Comparison of ENCODE assay signal across 8 mouse cellular contexts in the genomic region with DNA sequence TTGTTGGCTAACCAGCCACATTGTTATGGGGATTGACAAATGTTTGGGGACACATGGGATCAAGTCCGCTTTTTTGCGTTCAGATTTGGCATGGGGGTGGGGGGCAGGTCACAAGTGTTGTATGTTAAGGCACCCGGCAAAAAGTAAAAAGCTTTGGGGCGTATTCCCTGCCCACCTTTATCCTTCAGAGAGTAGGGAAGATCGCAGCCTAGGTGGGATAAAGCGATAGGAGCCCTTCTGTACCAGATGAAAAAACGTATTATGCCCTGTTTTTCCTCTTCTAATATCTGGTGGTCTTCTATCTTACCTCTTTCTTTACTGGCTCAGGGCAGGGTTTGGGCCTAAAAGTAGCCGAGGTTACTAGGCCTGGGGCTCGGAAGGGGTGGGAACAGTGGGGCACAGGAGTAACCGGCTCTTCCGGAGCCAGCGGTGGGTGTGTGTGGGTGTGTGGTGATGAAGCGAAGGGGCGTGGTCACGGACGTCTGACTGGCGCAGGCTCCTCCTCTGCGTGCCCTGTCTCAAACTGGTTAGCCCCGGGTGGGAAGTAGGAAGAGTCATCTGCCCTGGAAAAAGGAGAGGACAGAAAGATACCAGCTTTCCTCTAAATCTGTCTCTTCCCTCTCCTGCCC. TPM values are rescaled to one million over a fixed set of nuclear protein-coding genes. Genes with fewer than 3 reads are reported as not detected.
DNase-seq lines count a peak whose midpoint lies in the region; ATAC-seq lines count a peak whose summit lies in the region.

No protein-coding gene starts in this region.

- H3K4me3 ChIP-seq in liver, embryonic 11.5 days (ENCODE audit: low read depth, low read length): peak overlapping the region; percentile 88
- peak overlapping the region; percentile 79 for H3K4me3 ChIP-seq in stomach, embryonic 15.5 days (replicated peaks)

- peak overlapping the region; percentile 76 for H3K9ac ChIP-seq in liver, embryonic 11.5 days (ENCODE audit: low read depth, low read length)
- H3K9ac ChIP-seq in stomach, embryonic 15.5 days: no peak overlapping the region

- WGBS in liver, embryonic 11.5 days: 12% methylated on average over 19 of the region's 19 CpGs
- WGBS in stomach, embryonic 15.5 days: 15% methylated on average over 19 of the region's 19 CpGs

- peak overlapping the region; percentile 91 for H3K27ac ChIP-seq in liver, embryonic 11.5 days (ENCODE audit: low read depth, low read length)
- peak overlapping the region; percentile 95 for H3K27ac ChIP-seq in stomach, embryonic 15.5 days

- H3K36me3 ChIP-seq in liver, embryonic 11.5 days (ENCODE audit: control insufficient read depth, insufficient read depth, low read length): peaks cover 6% of the 10 kb centered on the region; the same call in 1 of the 2 replicates
- H3K36me3 ChIP-seq in stomach, embryonic 15.5 days: peaks cover 6% of the 10 kb centered on the region

- ATAC-seq in liver, embryonic 11.5 days (replicated peaks; ENCODE audit: low FRiP score): peak; percentile 78
- peak; percentile 62 for ATAC-seq in monocyte, adult 5-6 weeks (replicated peaks; ENCODE audit: insufficient number of reproducible peaks, low FRiP score, low TSS enrichment, poor library complexity, severe bottlenecking)
- ATAC-seq in stomach, embryonic 15.5 days (ENCODE audit: insufficient read depth, low FRiP score, low read depth): peak; percentile 83

- H3K9me3 ChIP-seq in liver, embryonic 11.5 days (ENCODE audit: control insufficient read depth, low read length): no peaks in the 10 kb centered on the region
- H3K9me3 ChIP-seq in stomach, embryonic 15.5 days: no peaks in the 10 kb centered on the region

- H3K4me2 ChIP-seq in liver, embryonic 11.5 days: peak overlapping the region; percentile 98
- peak overlapping the region; percentile 86 for H3K4me2 ChIP-seq in stomach, embryonic 15.5 days

- H3K27me3 ChIP-seq in liver, embryonic 11.5 days (replicated peaks; ENCODE audit: control insufficient read depth, insufficient read depth, low read length): no peaks in the 10 kb centered on the region
- H3K27me3 ChIP-seq in stomach, embryonic 15.5 days (replicated peaks): no peaks in the 10 kb centered on the region

- H3K4me1 ChIP-seq in liver, embryonic 11.5 days (replicated peaks; ENCODE audit: control insufficient read depth, insufficient read depth, low read length): peaks cover 47% of the 10 kb centered on the region
- H3K4me1 ChIP-seq in stomach, embryonic 15.5 days: peaks cover 50% of the 10 kb centered on the region

- DNase-seq in 3134 (ENCODE audit: extremely low read depth, insufficient read length, low spot score): peak; percentile 90
- peak; percentile 93 to 96 for DNase-seq in adrenal gland, adult (ENCODE audit: inconsistent age in 2 of 2, low spot score in 1 of 2)
- DNase-seq in embryo, embryonic 11.5 days (ENCODE audit: low read depth, low spot score): peak; percentile 71
- peak; percentile 99 for DNase-seq in heart, adult 11 months
- DNase-seq in kidney, adult 11 months: peak; percentile 93
- peak; percentile 82 for DNase-seq in liver, embryonic 11.5 days (ENCODE audit: low spot score)

RNA-seq across cellular contexts. Expression of a gene that starts 3.1 kb away (rescaled TPM):
- polyA plus RNA-seq in liver, embryonic 11.5 days (2014; fragmentation: Nextera tagmentation; extraction: Ambion mirVana): 11.1 and 13.0 TPM in 2 replicates
- total RNA-seq in monocyte, adult 5-6 weeks (2017): 36.8 to 80.0 TPM (median 45.1 TPM) in 3 replicates
- polyA plus RNA-seq in stomach, embryonic 15.5 days (2015; fragmentation: Nextera tagmentation; extraction: Ambion mirVana): 10.1 and 11.7 TPM in 2 replicates

RNA-seq across cellular contexts. Expression of a gene that starts 11.4 kb away (rescaled TPM):
- 2,564 and 2,777 TPM in 2 replicates for polyA plus RNA-seq in liver, embryonic 11.5 days (2014; fragmentation: Nextera tagmentation; extraction: Ambion mirVana)
- 601 to 762 TPM (median 711 TPM) in 3 replicates for total RNA-seq in monocyte, adult 5-6 weeks (2017)
- polyA plus RNA-seq in stomach, embryonic 15.5 days (2015; fragmentation: Nextera tagmentation; extraction: Ambion mirVana): 2,393 and 2,495 TPM in 2 replicates

RNA-seq across cellular contexts. Expression of a gene that starts 35.7 kb away (rescaled TPM):
- polyA plus RNA-seq in liver, embryonic 11.5 days (2014; fragmentation: Nextera tagmentation; extraction: Ambion mirVana): 527 and 567 TPM in 2 replicates
- 122 to 160 TPM (median 144 TPM) in 3 replicates for total RNA-seq in monocyte, adult 5-6 weeks (2017)
- 522 and 529 TPM in 2 replicates for polyA plus RNA-seq in stomach, embryonic 15.5 days (2015; fragmentation: Nextera tagmentation; extraction: Ambion mirVana)

RNA-seq across cellular contexts. Expression of a gene that starts 59.1 kb away (rescaled TPM):
- 1,053 and 1,054 TPM in 2 replicates for polyA plus RNA-seq in liver, embryonic 11.5 days (2014; fragmentation: Nextera tagmentation; extraction: Ambion mirVana)
- total RNA-seq in monocyte, adult 5-6 weeks (2017): 950 to 1,122 TPM (median 1,063 TPM) in 3 replicates
- polyA plus RNA-seq in stomach, embryonic 15.5 days (2015; fragmentation: Nextera tagmentation; extraction: Ambion mirVana): 639 and 789 TPM in 2 replicates

Comparison
In these comparisons a context has a peak if more than half of its experiments do, and no peak if none do; other contexts are left out.
1. Peak in every context shown above with its lines: DNase-seq, ATAC-seq, H3K4me3 ChIP-seq and H3K27ac ChIP-seq.